Mouse (Mus musculus) granulocyte monocyte progenitor cell, adult 5-6 weeks (primary cell): ENCODE data around the gene Pex26. TPM values are rescaled to one million over a fixed set of nuclear protein-coding genes. Genes with fewer than 3 reads are reported as not detected.

ENCODE experiments used
- ATAC-seq: replicated peaks from 2 replicates; pipeline ENCODE4 v1.8.0; 2016; ENCODE audit warnings: mild to moderate bottlenecking, moderate TSS enrichment, inconsistent platforms; ENCODE audit not compliant: poor library complexity, severe bottlenecking
- total RNA-seq, 2 experiments: library from RNA; stranded (forward) in 1 of 2; stranded (reverse) in 1 of 2; fragments of 200-712, 200-1000 nt in 1 of 2; fragments of >200 nt in 1 of 2; fragmentation: Nextera tagmentation in 1 of 2; gene quantifications; 2 replicates each; pipeline ENCODE4 v1.2.3; 2014 to 2017

Gene Pex26
- total RNA-seq, 2 experiments from 2014 or later, result 8.3 to 9.7 TPM

DNA sequence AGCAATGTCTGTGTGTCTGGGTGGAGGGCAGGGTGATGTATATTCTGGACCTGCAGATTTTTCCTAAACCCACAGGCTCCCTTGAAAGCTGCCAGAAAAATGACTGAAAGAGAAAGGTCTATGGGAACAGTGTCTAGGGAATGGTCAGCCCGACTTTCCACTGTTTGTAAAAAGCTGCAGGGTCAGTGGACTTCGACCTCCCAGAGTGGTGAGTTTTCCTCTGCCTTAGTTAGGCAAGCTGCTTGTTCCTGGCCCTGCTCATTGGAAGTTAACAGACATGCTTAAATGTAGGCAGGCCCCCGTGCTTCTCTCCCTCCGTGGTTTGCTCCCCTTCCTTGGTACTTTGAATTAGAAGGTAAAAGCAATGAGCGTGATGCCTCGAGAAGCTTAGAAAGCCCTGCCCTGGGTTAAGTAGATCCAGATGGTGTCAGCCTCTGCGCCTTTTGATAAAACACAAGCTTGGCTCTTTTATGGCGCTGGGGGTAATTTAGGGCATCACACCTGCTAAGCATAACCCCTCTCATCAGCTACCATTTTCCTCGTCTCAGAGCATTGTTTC is 14.4 kb downstream of the Pex26 start:
- ATAC-seq, result no peak

DNA sequence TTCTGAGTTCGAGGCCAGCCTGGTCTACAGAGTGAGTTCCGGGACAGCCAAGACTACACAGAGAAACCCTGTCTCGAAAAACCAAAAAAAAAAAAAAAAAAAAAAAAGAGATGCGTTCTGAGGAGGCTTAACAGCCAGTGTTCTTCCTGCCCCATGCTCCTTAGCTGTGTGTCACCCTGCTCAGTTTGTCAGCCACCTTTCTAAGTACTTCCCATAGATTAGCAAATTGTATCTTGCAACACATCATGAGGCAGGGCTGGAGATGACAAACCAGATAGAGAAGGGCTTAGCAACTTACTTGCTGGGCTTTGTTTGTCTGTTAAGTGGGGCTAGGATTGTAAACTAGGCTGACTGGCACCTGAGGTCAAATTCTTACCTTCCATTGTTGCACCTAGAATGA is 17.0 kb downstream of the Pex26 start:
- ATAC-seq, result peak; percentile 98

DNA sequence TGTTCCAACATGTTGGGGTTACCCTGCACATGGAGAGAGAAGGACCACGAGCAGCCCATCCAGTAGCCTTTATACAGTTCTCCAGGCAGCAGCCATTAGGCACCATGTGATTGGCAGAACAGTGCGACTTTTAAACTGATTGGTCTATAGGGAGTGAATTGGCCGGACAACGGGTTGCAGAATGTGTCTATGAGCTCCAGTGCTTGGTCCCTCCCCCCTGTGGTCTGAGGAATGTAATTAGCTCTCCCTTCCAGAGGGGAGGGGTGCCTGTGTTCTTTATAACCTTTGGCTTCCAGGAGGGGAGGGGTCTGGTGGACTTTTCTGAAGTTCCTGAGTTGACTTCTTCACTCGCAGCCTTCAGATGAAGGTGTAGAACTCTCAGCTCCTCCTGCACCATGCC is 18.6 kb downstream of the Pex26 start:
- no peak for ATAC-seq

DNA sequence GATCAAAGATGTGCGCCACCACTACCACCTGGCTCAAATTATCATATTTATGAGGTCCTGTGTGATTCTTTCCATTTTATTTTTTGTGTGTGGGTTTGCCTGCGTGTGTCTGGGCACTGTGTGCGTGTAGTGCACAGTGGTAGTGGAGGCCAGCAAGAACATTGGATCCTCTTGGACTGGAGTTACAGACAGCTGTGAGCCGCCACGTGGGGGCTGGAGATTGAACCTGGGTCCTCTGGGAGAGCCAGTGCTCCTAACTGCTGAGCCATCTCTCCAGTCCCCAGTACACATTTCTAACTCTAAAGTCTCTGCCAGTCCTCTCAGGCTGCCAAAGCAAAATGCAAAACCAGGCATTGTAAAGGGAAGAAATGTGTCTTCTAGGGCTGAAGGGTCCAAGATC is 23.0 kb downstream of the Pex26 start:
- no peak for ATAC-seq

DNA sequence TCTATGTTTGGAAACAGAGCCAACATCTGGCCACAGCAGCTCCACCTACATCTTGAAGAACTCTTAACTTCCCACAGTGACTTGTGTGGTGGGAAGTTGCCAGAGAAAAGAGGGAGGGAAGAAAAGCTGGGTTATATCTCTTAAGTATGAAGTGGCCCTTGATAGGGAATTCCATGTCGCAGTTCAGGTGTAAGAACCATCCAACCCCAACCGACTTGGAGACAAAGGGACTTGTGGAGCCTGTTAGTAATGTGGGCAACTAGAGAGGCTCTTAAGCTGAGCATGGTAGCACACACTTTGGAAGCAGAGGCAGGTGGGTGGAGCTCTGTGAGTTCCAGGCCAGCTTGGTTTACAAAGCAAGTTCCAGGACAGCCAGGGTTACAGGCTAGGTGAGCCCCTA is 26.1 kb downstream of the Pex26 start:
- no peak for ATAC-seq

DNA sequence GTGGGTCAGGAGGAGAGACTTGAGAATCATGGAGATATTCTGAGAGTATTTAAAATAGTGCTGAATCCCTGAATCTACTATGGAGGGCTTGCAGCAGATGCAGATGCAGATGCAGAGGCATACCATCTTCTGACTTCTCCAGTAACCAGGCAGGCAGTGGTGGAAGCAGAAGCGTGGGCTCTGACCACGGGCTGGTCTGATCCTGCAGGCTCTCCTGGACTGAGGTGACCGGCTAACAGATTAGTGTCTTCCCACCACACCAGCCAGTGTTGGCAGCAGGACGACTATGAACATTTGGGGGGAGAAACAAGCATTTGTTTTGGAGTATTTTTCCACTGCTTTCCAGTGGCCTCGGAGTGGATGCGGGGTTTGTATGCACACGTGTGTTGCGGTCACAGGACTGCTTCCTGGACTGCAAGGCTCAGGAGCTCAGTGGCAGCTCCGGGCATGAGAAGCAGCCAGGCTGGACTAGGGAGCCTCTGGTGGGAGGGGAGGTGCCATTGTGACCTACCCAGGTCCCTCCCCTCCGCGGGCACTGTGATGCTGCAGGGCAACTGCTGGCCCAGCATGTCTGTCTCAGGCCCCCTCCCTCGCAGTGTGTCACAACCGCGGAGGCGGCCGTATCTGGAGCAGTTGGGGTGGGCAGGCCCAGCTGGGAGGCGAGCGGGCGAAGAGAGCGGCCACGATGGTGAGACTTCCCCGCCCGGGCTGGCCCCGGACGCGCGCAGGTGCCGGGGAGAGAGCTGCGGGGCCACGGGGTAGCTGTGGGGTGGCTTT is 26.9 kb downstream of the Pex26 start, which contains the start of gene Tuba8:
Gene Tuba8, plus strand, starts transcription at position 548 of the 777 bp plus-strand sequence.
- ATAC-seq, result peak; percentile 81

DNA sequence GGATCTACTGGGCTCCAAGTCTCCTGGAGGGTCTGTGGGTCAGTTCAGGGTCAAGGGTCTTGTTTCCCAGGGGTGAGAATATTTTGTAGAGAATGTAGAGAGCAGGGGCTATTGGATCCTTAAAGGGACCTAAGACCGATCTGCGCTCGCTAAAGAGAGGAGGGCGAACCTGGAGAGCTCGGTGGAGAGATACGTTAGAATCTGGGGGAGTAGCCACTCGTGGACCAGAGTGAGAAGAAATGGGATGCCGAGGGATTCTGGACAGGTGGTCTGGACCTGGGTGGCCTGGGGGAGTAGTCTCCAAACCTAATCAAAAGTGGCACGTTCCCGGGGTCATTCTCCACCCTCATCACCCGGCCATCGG is 27.4 kb downstream of the Pex26 start:
- no peak for ATAC-seq

DNA sequence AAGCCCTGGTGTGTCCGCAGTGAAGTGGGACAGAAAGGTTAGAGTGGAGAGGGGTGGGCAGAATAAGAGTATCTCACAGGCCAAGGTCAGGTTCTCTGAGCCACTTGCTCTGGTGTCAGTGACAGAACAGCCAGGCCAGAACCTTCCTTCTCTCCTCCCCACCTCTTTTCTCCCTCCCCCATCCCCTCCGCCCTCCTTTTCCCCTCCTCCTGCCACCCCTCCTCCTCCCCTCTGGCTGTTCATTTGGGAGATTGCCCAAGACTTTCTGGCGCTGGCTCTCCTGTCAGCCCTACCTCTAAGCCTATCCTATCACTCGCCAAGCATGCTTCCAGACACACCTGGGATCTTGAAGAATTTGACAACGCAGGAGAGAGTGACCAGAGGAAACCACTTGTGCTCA is 28.3 kb downstream of the Pex26 start:
- no peak for ATAC-seq

DNA sequence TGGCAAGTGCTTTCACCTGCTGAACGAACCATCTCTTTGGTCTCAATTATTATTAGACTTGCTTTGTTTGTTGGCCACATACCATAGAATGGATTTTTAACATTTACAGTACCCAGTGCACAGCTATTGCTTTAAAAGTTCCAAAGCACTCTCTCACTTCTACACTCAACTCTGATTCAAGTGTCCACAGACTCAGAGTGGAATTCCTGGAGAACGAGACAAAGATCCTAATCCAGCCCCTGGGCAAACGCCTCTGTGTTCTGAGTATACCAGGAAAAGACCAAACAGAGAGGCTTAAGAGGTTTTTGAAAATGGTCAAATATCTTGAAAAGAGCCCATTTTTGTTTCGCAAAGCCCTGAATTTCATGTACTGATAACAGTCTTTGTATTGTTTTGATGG is 29.5 kb downstream of the Pex26 start:
- no peak for ATAC-seq

DNA sequence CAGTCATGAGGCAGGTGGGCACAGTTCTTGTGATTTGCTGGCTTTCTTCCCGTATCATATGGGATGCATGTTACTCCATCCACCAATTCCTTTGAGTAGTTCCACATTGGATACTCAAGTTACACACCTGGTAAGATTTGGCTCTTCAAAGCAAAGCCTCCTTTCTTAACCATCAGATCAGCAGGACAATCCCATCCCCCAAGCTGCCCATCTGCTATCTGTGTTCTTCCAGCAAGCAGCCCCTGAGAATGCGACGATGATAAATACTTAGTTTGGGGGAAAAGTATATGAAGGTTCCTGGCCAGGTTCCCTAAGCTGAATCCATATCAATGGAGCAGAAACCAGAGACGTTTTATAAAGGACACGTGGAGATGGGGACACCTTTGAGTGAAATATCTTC is 30.8 kb downstream of the Pex26 start:
- no peak for ATAC-seq

DNA sequence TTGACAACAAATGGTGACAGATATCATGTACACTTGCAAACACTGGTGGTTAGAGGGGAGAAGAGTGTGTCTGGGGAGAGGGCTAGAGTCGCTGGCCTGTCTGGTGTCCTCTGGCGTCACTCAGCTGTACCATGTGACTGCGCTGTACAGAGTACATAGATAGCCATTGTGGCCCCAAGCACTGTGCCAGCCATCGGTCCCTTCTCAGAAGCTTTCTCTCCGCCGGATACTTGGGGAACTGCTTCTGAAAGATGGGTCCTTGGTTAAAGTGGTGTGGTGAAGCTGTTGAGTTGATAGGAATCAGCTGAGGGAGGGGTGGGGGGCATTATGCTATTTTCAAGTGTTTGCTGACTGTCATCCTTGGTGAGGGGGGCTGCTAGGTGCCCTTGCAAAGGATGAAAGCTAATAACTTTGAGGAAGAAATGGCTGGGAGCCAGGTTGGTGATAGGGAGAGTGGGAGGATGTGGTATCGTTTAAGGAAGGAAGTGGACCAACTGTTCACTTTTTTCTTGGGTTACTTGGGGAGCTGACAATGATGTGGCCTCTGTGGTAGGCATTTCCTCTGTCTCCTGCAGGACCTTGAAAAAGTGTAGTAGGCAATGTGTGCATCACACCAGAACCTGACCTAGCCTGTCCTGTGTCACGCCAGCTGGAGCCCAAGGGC is 31.3 kb downstream of the Pex26 start:
- ATAC-seq, result peak; percentile 60

DNA sequence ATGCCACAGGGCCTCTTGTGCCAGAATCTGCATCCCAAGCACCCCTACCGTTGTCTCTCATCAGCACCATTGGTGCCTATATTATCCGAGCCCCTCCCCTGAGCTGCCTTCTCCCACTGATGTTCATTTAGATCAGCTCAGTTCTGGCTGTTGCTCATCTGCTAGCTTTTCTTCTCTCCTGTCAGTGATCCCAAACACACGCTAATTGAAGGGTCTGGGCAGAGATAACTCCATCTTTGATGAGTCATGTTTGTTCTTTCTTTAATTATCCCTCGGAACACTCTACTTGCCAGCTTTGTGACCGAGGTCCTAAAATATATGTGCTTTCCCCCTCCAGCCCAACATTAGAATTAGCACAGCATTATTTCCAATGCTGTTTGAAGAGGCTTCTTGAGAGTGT is 31.9 kb downstream of the Pex26 start:
- ATAC-seq, result no peak

DNA sequence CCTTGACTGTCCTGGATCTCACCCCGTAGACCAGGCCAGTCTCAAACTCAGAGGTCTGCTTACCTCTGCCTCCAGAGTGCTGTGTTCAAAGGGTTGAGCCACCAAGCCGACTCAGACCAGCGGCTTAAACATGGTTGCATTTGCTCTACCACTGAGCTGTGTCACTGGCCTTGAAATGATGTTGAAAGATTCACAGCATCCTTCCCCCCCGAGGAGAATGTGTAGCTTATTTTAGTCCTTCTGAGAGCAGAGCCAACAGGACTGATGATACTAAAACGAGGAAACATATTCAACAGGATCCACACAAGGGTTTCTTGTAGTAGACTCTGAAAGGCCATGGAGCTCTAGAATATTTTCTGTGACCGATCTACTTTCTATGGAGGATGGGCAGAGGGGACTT is 32.4 kb downstream of the Pex26 start:
- ATAC-seq, result peak; percentile 16; the same call in 1 of the 2 replicates

DNA sequence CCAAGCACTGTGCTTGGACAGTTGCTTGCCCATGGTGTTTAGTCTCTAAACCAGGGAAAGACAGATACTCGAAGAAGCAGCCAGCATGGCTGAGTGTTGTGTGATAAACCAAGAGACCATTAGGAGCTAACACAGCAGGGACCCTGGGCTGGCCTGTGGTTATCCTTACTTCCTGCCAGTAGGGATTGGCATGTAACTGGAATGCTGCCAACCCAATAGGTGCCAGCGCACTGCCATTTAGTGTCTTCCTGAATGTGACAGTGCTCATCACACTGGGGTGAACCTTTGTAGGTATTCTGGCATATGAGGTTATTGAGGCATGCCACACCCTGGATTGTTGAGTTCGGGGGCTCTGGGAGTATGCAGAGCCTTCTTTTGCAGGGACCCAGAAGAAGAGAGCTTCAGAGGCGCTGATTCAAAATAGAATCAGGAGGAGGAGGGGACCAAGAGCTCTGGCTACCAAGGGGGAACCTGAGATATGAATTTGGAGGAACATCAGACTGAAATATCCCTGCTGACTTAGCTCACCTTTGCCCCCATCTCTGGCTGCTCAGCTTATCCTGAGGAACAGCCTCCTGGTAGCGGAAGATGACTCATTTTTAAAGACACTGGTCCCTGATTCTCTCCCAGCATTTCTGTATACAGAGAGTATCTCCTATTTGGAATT is 33.3 kb downstream of the Pex26 start:
- ATAC-seq, result no peak

DNA sequence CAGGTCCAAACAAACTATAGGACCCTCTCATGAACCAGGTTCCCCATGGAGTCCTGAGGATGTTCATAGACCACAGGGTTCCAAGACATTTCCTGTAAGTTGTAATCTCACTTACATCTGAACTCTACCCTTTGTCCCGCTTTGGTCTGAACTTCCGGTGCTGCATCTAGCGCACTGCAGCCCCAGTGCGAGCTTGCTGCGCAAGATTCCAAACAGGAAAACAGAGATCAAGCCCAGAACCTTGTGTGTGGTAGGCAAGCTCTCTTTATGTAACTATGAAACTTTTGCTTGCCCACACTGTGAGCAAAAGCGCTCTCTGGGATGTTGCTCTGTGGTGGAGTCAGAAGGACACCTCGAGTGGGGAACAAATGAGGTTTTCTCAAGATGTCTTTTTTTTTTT is 34.5 kb downstream of the Pex26 start:
- ATAC-seq, result peak; percentile 26

DNA sequence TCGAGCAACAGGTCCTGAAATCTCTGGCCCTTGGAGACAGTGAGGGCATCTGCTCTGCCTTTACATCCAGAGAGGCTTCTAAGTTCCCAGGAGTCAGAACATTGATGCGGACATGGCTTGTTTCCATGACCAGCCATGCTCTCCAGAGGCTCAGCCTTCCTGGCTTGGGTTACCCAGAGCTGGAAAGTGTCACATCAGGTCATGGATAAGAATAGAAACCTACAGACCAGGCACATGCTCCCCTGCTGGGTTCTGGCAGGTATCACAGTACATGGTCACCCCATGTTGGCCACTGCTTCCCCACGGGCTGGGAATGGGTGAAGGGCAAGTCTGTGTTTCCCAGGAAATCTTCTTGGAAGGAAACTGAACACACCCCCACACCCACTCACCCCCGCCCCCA is 35.9 kb downstream of the Pex26 start:
- ATAC-seq, result no peak

DNA sequence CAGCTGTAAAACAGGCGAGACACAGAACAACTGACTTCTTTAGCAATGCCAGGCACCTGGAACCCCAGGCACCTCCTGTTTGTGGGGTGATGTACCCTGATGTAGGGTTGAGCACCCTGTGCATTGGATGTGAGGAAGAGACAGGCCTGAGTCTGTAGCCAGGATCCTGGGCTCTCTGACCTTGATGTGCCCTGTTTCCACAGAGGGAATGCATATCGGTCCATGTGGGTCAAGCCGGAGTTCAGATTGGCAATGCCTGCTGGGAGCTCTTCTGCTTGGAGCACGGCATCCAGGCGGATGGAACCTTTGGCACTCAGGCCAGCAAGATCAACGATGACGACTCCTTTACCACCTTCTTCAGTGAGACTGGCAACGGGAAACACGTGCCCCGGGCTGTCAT is 36.7 kb downstream of the Pex26 start:
- no peak for ATAC-seq

DNA sequence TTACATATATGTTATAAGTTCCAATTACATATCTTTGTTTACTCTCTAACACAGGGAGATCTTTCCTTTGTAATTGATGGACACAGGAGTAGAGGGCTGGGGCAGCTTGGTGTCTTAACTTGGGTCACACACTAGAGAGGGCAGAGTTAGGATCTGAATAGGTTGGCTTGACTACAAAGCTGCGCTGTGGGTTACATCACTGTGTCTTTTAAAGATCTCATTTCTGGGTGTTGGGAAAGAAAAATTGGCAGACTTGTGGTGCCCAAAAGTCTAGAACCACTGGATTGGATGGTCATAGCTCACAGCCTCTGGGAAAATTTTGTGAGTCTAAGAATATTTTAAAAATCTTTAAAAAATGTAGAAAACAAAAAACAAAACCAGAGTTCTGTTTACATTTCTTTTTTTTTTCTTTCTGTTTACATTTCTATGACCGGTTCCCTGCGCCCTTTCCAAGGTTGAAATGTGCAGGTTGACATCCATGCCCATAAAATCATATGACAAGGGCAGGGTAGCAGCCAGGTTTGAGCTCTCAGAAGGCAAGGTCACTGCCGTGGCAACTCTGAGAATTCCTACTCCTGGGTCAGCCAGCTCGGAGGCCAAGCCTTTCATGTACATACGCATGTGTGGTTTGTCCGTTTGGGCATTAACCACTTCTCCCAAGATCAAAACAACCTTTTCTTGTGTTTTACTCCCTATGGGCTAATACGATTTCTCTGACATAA is 38.6 kb downstream of the Pex26 start:
- no peak for ATAC-seq

DNA sequence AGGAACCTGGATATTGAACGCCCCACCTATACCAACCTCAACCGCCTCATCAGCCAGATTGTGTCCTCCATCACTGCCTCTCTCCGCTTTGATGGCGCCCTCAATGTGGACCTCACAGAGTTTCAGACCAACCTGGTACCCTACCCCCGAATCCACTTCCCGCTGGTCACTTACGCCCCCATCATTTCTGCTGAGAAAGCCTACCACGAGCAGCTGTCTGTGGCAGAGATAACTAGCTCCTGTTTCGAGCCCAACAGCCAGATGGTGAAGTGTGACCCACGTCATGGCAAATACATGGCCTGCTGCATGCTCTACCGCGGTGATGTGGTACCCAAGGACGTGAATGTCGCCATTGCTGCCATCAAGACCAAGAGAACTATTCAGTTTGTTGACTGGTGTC is 39.5 kb downstream of the Pex26 start:
- ATAC-seq, result no peak

DNA sequence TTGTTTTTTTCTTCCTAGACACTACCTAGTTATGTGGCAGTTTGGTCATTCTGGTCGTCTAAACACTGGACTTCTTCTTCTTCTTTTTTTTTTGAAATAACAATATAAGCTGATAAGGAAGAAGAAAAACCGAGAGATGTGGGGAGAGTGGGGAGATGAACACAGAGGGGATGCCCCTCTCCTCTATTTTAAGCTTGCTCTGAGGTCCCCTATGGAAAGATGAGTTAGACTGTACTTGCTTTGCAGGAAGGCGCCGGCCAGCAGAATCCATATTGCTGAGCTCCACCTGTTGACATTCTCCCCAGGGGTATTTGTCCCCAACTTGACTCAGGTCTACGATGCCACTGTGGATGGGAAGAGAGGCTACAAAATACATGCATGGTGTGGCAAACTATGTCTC is 40.6 kb downstream of the Pex26 start:
- no peak for ATAC-seq

DNA sequence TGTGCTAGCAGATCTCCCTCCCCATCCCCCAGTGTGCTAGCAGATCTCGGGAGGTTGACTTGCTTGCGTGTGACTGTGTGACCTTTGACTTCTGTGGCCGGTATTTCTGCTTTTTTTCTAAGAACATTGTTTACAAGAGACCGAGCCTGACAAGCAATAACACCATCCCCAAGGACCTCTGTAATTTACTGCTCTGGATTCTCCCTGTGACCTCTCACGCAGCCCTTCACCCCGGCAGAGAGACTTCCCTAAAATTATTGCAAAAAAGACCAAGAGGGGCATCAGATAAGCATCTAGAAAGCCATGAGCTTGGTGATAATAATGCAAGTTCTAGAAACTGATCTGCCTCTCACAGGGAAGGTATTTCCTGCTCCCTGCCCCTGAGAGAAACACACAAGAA is 41.5 kb downstream of the Pex26 start:
- ATAC-seq, result peak; percentile 40
